Mouse (Mus musculus): ENCODE results near the gene Nrg3.

DNA sequence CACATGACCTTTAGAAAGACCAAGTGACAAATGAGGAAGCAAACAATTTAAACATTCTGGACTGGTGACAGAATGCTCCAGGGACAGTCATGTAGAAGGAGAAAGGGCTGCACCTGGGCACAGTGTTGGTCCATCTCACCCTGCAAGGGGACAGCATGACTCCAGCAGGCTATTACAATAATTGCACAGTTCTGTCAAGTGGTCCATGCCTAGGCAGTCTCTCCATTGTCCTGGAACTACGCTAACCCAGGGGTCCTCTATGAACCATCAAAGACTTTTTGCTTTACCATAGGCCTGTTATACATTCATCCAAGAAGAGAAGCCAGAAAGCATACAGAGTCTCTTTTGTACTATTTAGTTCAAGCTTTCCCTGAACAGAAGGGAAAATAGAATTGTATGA is 549.2 kb downstream of the Nrg3 start:
- TF ChIP-seq POLR2A (IDR thresholded peaks at IDR 0.05; ENCODE audit: low read depth, low read length) (no peak), CTCF (IDR thresholded peaks at IDR 0.05; ENCODE audit: extremely low read depth, insufficient read depth, insufficient read length, insufficient replicate concordance) (no peak)

Data from spleen, adult 2 months (tissue).